Mouse (Mus musculus): ENCODE results near the gene Coq9. TPM values are rescaled to one million over a fixed set of nuclear protein-coding genes. Genes with fewer than 3 reads are reported as not detected.

The Coq9 gene
- polyA plus RNA-seq, 1 experiment from 2014 or later = 56.8 TPM

- Histone ChIP-seq H3K4me3 (no peak overlapping the region), H3K4me1 (peaks cover 7% of the 10 kb centered on the region), H3K9me3 (no peaks in the 10 kb centered on the region), H3K36me3 (replicated peaks) (no peaks in the 10 kb centered on the region), H3K4me2 (no peak overlapping the region), H3K9ac (no peak overlapping the region), H3K27ac (no peak overlapping the region), H3K27me3 (replicated peaks) (no peaks in the 10 kb centered on the region)
- ATAC-seq (replicated peaks) = no peak
- WGBS = 87% methylated on average over 6 of the region's 6 CpGs
Measured at GRCm38 (mm10) chr8:94808372-94808771, 29.7 kb upstream of the Coq9 start.

- ATAC-seq (replicated peaks) = no peak
- Histone ChIP-seq H3K4me1 (peaks cover 7% of the 10 kb centered on the region), H3K4me3 (no peak within 1 kb of the TSS), H3K27me3 (replicated peaks) (no peaks in the 10 kb centered on the region), H3K9me3 (no peaks in the 10 kb centered on the region), H3K27ac (no peak within 1 kb of the TSS), H3K36me3 (replicated peaks) (no peaks in the 10 kb centered on the region), H3K9ac (no peak within 1 kb of the TSS), H3K4me2 (no peak within 1 kb of the TSS)
- 74% methylated on average over 3 of the region's 3 CpGs for WGBS
Measured at GRCm38 (mm10) chr8:94810153-94810552, 28.0 kb upstream of the Coq9 start, which contains the start of gene Ccl17. Gene Ccl17 (plus strand): TSS chr8:94810453.

- Histone ChIP-seq H3K27me3 (replicated peaks) (no peaks in the 10 kb centered on the region), H3K4me1 (peaks cover 7% of the 10 kb centered on the region), H3K9ac (no peak overlapping the region), H3K27ac (no peak overlapping the region), H3K4me3 (no peak overlapping the region), H3K4me2 (no peak overlapping the region), H3K36me3 (replicated peaks) (no peaks in the 10 kb centered on the region), H3K9me3 (no peaks in the 10 kb centered on the region)
- WGBS = 86% methylated on average over 5 of the region's 5 CpGs
- no peak for ATAC-seq (replicated peaks)
Measured at GRCm38 (mm10) chr8:94810855-94811254, 27.3 kb upstream of the Coq9 start.

GRCm38 (mm10) chr8:94811654-94812053 lies 26.5 kb upstream of the Coq9 start:
- Histone ChIP-seq H3K9ac (no peak overlapping the region), H3K4me2 (no peak overlapping the region), H3K4me1 (peaks cover 7% of the 10 kb centered on the region), H3K27me3 (replicated peaks) (no peaks in the 10 kb centered on the region), H3K36me3 (replicated peaks) (no peaks in the 10 kb centered on the region), H3K4me3 (no peak overlapping the region), H3K9me3 (no peaks in the 10 kb centered on the region), H3K27ac (no peak overlapping the region)
- ATAC-seq (replicated peaks) = no peak
- WGBS = 88% methylated on average over 6 of the region's 6 CpGs

GRCm38 (mm10) chr8:94812645-94813098 lies 25.4 kb upstream of the Coq9 start:
- H3K9ac ChIP-seq = no peak overlapping the region
- 27% methylated on average over 6 of the region's 6 CpGs for WGBS
- ATAC-seq (replicated peaks) = peak; percentile 79
- H3K9me3 ChIP-seq = no peaks in the 10 kb centered on the region
- peak overlapping the region; percentile 12 for H3K4me3 ChIP-seq
- H3K36me3 ChIP-seq (replicated peaks) = no peaks in the 10 kb centered on the region
- no peaks in the 10 kb centered on the region for H3K27me3 ChIP-seq (replicated peaks)
- H3K27ac ChIP-seq = peak overlapping the region; percentile 66
- H3K4me2 ChIP-seq = peak overlapping the region; percentile 37
- H3K4me1 ChIP-seq = peaks cover 7% of the 10 kb centered on the region

- Histone ChIP-seq H3K27ac (no peak overlapping the region), H3K36me3 (replicated peaks) (no peaks in the 10 kb centered on the region), H3K9ac (no peak overlapping the region), H3K4me3 (no peak overlapping the region), H3K9me3 (no peaks in the 10 kb centered on the region), H3K4me2 (no peak overlapping the region), H3K27me3 (replicated peaks) (no peaks in the 10 kb centered on the region), H3K4me1 (peaks cover 7% of the 10 kb centered on the region)
- no peak for ATAC-seq (replicated peaks)
- WGBS = 0% methylated on average over 1 of the region's 1 CpGs
Measured at GRCm38 (mm10) chr8:94814556-94814955, 23.6 kb upstream of the Coq9 start.

GRCm38 (mm10) chr8:94817933-94818332 lies 20.2 kb upstream of the Coq9 start:
- 94% methylated on average over 11 of the region's 11 CpGs for WGBS
- Histone ChIP-seq H3K4me2 (no peak overlapping the region), H3K27me3 (replicated peaks) (no peaks in the 10 kb centered on the region), H3K4me1 (no peaks in the 10 kb centered on the region), H3K4me3 (no peak overlapping the region), H3K9ac (no peak overlapping the region), H3K36me3 (replicated peaks) (0 out of 2 replicates have a peak, but pooled peaks cover 2% of the 10 kb centered on the region), H3K9me3 (no peaks in the 10 kb centered on the region), H3K27ac (no peak overlapping the region)
- no peak for ATAC-seq (replicated peaks)

- H3K36me3 ChIP-seq (replicated peaks) = peaks cover 13% of the 10 kb centered on the region; the same call in 1 of the 2 replicates
- H3K9me3 ChIP-seq = no peaks in the 10 kb centered on the region
- 89% methylated on average over 6 of the region's 6 CpGs for WGBS
- H3K4me3 ChIP-seq = no peak overlapping the region
- no peaks in the 10 kb centered on the region for H3K4me1 ChIP-seq
- H3K27me3 ChIP-seq (replicated peaks) = no peaks in the 10 kb centered on the region
- H3K4me2 ChIP-seq = no peak overlapping the region
- H3K9ac ChIP-seq = no peak overlapping the region
- H3K27ac ChIP-seq = no peak overlapping the region
- ATAC-seq (replicated peaks) = no peak
Measured at GRCm38 (mm10) chr8:94819671-94820179, 18.4 kb upstream of the Coq9 start.

- 87% methylated on average over 7 of the region's 7 CpGs for WGBS
- no peak for ATAC-seq (replicated peaks)
- Histone ChIP-seq H3K9ac (no peak overlapping the region), H3K36me3 (replicated peaks) (peaks cover 17% of the 10 kb centered on the region; the same call in 1 of the 2 replicates), H3K27me3 (replicated peaks) (no peaks in the 10 kb centered on the region), H3K4me3 (no peak overlapping the region), H3K4me1 (no peaks in the 10 kb centered on the region), H3K27ac (no peak overlapping the region), H3K9me3 (no peaks in the 10 kb centered on the region), H3K4me2 (no peak overlapping the region)
Measured at GRCm38 (mm10) chr8:94820553-94820952, 17.6 kb upstream of the Coq9 start.

- H3K27ac ChIP-seq = no peak overlapping the region
- no peak overlapping the region for H3K9ac ChIP-seq
- H3K36me3 ChIP-seq (replicated peaks) = peaks cover 20% of the 10 kb centered on the region; the same call in 1 of the 2 replicates
- H3K9me3 ChIP-seq = no peaks in the 10 kb centered on the region
- no peak for ATAC-seq (replicated peaks)
- no peaks in the 10 kb centered on the region for H3K27me3 ChIP-seq (replicated peaks)
- H3K4me2 ChIP-seq = no peak overlapping the region
- 90% methylated on average over 2 of the region's 2 CpGs for WGBS
- H3K4me3 ChIP-seq = no peak overlapping the region
- H3K4me1 ChIP-seq = no peaks in the 10 kb centered on the region
Measured at GRCm38 (mm10) chr8:94821381-94821780, 16.7 kb upstream of the Coq9 start.

- Histone ChIP-seq H3K27me3 (replicated peaks) (no peaks in the 10 kb centered on the region), H3K4me2 (no peak overlapping the region), H3K36me3 (replicated peaks) (peaks cover 23% of the 10 kb centered on the region; the same call in 1 of the 2 replicates), H3K27ac (no peak overlapping the region), H3K9ac (no peak overlapping the region), H3K9me3 (no peaks in the 10 kb centered on the region), H3K4me1 (no peaks in the 10 kb centered on the region), H3K4me3 (no peak overlapping the region)
- WGBS = 82% methylated on average over 23 of the region's 23 CpGs
- peak; percentile 39; the same call in 1 of the 2 replicates for ATAC-seq (replicated peaks)
Measured at GRCm38 (mm10) chr8:94822637-94823560, 15.2 kb upstream of the Coq9 start.

GRCm38 (mm10) chr8:94825170-94825569 lies 13.0 kb upstream of the Coq9 start:
- H3K9me3 ChIP-seq = no peaks in the 10 kb centered on the region
- ATAC-seq (replicated peaks) = no peak
- 83% methylated on average over 6 of the region's 6 CpGs for WGBS
- no peaks in the 10 kb centered on the region for H3K4me1 ChIP-seq
- no peak overlapping the region for H3K9ac ChIP-seq
- no peaks in the 10 kb centered on the region for H3K27me3 ChIP-seq (replicated peaks)
- H3K27ac ChIP-seq = no peak overlapping the region
- no peak overlapping the region for H3K4me3 ChIP-seq
- H3K36me3 ChIP-seq (replicated peaks) = peaks cover 27% of the 10 kb centered on the region; the same call in 1 of the 2 replicates
- no peak overlapping the region for H3K4me2 ChIP-seq

Data from midbrain, embryonic 15.5 days (tissue).